Mouse (Mus musculus): ENCODE data around the gene Rbm5. TPM values are rescaled to one million over a fixed set of nuclear protein-coding genes. Genes with fewer than 3 reads are reported as not detected.

Rbm5 gene
- 36.6 TPM for polyA plus RNA-seq (2015; fragmentation: Illumina TruSeq; extraction: RNeasy Lipid Tissue Mini Kit (QIAGEN cat#74804); ENCODE audit: insufficient read depth, low read depth, low replicate concordance)

DNA sequence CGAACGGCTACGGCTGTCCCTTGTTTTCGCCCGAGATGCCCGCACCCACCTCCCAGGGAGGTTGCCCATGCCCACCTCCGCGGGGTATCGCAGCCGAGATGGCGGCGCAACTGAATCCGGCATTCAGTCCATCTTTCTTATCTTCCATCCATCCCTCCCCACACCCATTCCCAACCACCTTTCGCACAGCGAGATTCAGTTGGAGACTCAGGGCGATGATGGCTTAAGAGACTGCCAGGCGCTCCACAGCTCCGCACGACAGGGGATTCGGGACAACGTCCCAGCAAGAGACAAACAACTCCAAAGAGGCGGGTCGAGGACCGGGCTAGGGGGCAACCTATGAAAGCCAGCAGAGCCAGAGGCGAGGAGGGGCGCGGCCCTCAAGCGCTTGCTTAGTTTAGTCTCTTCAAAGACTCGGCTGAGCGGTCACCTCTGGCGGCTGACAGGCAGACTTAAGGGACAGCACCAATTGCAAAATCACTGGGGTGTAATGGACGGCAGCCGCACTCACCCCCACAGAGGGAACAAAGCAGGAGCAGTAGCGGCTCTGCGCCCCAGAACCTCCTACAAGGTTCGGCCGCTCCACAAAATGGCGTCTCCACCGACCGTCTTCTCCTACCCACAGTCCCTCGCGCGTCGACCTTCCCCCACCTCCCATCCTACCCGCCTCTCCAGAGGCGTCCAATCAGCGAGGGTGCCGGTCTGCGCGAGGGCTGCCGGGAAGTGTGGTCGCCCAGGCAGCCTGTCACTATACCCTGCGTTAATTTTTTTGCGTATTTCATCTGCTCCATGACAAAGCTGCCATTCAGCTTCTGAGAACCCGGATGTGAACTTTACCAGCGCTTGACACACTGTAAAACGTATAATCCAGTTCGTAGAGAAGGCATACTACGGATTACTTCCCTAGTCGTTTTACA lies at the start of gene Rbm5:
Gene Rbm5 (minus strand): TSS at position 623 of the 917 bp plus-strand sequence.

DNA sequence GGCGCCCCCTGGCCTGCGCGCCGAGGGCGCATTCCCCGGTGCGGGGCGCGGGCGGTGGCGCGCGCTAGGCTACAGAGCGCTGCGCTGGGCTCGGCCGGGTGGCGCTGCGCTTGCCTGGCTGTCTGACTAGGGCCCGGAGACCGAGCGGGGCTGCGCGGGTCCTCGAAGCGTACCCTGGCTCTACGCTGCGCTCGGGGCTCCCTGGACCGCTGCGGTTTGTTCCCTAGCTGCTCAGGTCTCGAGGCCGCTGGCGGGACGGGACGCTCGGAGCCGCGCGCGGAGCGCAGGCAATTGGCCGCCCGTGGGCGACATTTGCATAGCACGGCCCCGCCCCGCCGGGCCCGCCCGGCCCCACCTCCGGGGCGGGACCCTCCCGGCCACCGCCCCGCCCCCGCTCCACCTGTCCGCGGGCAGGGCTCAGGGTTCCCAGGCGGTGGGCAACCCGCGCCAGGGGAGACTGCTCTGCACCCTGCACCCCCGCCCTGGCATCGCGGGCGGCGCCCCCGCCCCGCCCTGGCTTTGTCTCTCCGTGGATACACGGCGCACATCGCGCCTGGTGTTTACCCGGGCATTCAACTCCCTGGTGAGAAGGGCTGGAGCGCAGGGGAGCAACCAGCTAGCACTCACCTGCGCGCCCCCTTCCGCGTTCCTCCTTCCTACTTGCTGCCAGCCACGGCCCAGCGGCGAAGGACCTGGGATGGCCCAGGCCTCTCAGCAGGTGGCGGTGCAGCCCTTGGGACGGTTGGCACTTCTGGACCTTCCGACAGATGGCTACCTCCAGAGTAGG lies 60.9 kb downstream of the Rbm5 start, which contains the start of gene Sema3f:
Gene Sema3f (minus strand): TSS at position 779 of the 787 bp plus-strand sequence.

Other genes starting within 250 kb of the Rbm5 start
- 6.5 TPM for gene Tmem115, start 237.1 kb downstream of the Rbm5 start, polyA plus RNA-seq (2015; fragmentation: Illumina TruSeq; extraction: RNeasy Lipid Tissue Mini Kit (QIAGEN cat#74804); ENCODE audit: insufficient read depth, low read depth, low replicate concordance)
- gene Cyb561d2, start 228.8 kb downstream of the Rbm5 start, polyA plus RNA-seq (2015; fragmentation: Illumina TruSeq; extraction: RNeasy Lipid Tissue Mini Kit (QIAGEN cat#74804); ENCODE audit: insufficient read depth, low read depth, low replicate concordance) = 2.8 TPM
- gene Nprl2, start 228.8 kb downstream of the Rbm5 start, polyA plus RNA-seq (2015; fragmentation: Illumina TruSeq; extraction: RNeasy Lipid Tissue Mini Kit (QIAGEN cat#74804); ENCODE audit: insufficient read depth, low read depth, low replicate concordance) = 5.4 TPM
- not detected for gene Zmynd10, start 223.7 kb downstream of the Rbm5 start, polyA plus RNA-seq (2015; fragmentation: Illumina TruSeq; extraction: RNeasy Lipid Tissue Mini Kit (QIAGEN cat#74804); ENCODE audit: insufficient read depth, low read depth, low replicate concordance)
- 10.7 TPM for gene Rassf1, start 219.4 kb downstream of the Rbm5 start, polyA plus RNA-seq (2015; fragmentation: Illumina TruSeq; extraction: RNeasy Lipid Tissue Mini Kit (QIAGEN cat#74804); ENCODE audit: insufficient read depth, low read depth, low replicate concordance)
- gene Tusc2, start 207.7 kb downstream of the Rbm5 start, polyA plus RNA-seq (2015; fragmentation: Illumina TruSeq; extraction: RNeasy Lipid Tissue Mini Kit (QIAGEN cat#74804); ENCODE audit: insufficient read depth, low read depth, low replicate concordance) = 11.3 TPM
- gene Hyal2, start 203.1 kb downstream of the Rbm5 start, polyA plus RNA-seq (2015; fragmentation: Illumina TruSeq; extraction: RNeasy Lipid Tissue Mini Kit (QIAGEN cat#74804); ENCODE audit: insufficient read depth, low read depth, low replicate concordance) = 12.1 TPM
- gene Hyal1, start 194.1 kb downstream of the Rbm5 start, polyA plus RNA-seq (2015; fragmentation: Illumina TruSeq; extraction: RNeasy Lipid Tissue Mini Kit (QIAGEN cat#74804); ENCODE audit: insufficient read depth, low read depth, low replicate concordance) = 1.7 TPM
- gene Naa80, start 192.1 kb downstream of the Rbm5 start, polyA plus RNA-seq (2015; fragmentation: Illumina TruSeq; extraction: RNeasy Lipid Tissue Mini Kit (QIAGEN cat#74804); ENCODE audit: insufficient read depth, low read depth, low replicate concordance) = 10.5 TPM
- 0.76 TPM for gene Hyal3, start 190.2 kb downstream of the Rbm5 start, polyA plus RNA-seq (2015; fragmentation: Illumina TruSeq; extraction: RNeasy Lipid Tissue Mini Kit (QIAGEN cat#74804); ENCODE audit: insufficient read depth, low read depth, low replicate concordance)
- 23.7 TPM for gene Ifrd2, start 183.4 kb downstream of the Rbm5 start, polyA plus RNA-seq (2015; fragmentation: Illumina TruSeq; extraction: RNeasy Lipid Tissue Mini Kit (QIAGEN cat#74804); ENCODE audit: insufficient read depth, low read depth, low replicate concordance)
- 2.8 TPM for gene Sema3b, start 161.8 kb downstream of the Rbm5 start, polyA plus RNA-seq (2015; fragmentation: Illumina TruSeq; extraction: RNeasy Lipid Tissue Mini Kit (QIAGEN cat#74804); ENCODE audit: insufficient read depth, low read depth, low replicate concordance)
- gene Gnai2, start 135.6 kb downstream of the Rbm5 start, polyA plus RNA-seq (2015; fragmentation: Illumina TruSeq; extraction: RNeasy Lipid Tissue Mini Kit (QIAGEN cat#74804); ENCODE audit: insufficient read depth, low read depth, low replicate concordance) = 76.6 TPM
- gene Slc38a3, start 101.5 kb downstream of the Rbm5 start, polyA plus RNA-seq (2015; fragmentation: Illumina TruSeq; extraction: RNeasy Lipid Tissue Mini Kit (QIAGEN cat#74804); ENCODE audit: insufficient read depth, low read depth, low replicate concordance) = 99.2 TPM
- not detected for gene Gnat1, start 91.3 kb downstream of the Rbm5 start, polyA plus RNA-seq (2015; fragmentation: Illumina TruSeq; extraction: RNeasy Lipid Tissue Mini Kit (QIAGEN cat#74804); ENCODE audit: insufficient read depth, low read depth, low replicate concordance)
- 19.9 TPM for gene Sema3f, start 60.5 kb downstream of the Rbm5 start, polyA plus RNA-seq (2015; fragmentation: Illumina TruSeq; extraction: RNeasy Lipid Tissue Mini Kit (QIAGEN cat#74804); ENCODE audit: insufficient read depth, low read depth, low replicate concordance)
- gene Rbm6, start 102.2 kb upstream of the Rbm5 start, polyA plus RNA-seq (2015; fragmentation: Illumina TruSeq; extraction: RNeasy Lipid Tissue Mini Kit (QIAGEN cat#74804); ENCODE audit: insufficient read depth, low read depth, low replicate concordance) = 27.2 TPM
- 9.7 TPM for gene Mon1a, start 117.2 kb upstream of the Rbm5 start, polyA plus RNA-seq (2015; fragmentation: Illumina TruSeq; extraction: RNeasy Lipid Tissue Mini Kit (QIAGEN cat#74804); ENCODE audit: insufficient read depth, low read depth, low replicate concordance)
- gene Mst1r, start 135.9 kb upstream of the Rbm5 start, polyA plus RNA-seq (2015; fragmentation: Illumina TruSeq; extraction: RNeasy Lipid Tissue Mini Kit (QIAGEN cat#74804); ENCODE audit: insufficient read depth, low read depth, low replicate concordance) = 3.4 TPM
- gene Actl11, start 157.5 kb upstream of the Rbm5 start, polyA plus RNA-seq (2015; fragmentation: Illumina TruSeq; extraction: RNeasy Lipid Tissue Mini Kit (QIAGEN cat#74804); ENCODE audit: insufficient read depth, low read depth, low replicate concordance) = not detected
- gene Camkv, start 164.7 kb upstream of the Rbm5 start, polyA plus RNA-seq (2015; fragmentation: Illumina TruSeq; extraction: RNeasy Lipid Tissue Mini Kit (QIAGEN cat#74804); ENCODE audit: insufficient read depth, low read depth, low replicate concordance) = not detected
- not detected for gene Traip, start 179.1 kb upstream of the Rbm5 start, polyA plus RNA-seq (2015; fragmentation: Illumina TruSeq; extraction: RNeasy Lipid Tissue Mini Kit (QIAGEN cat#74804); ENCODE audit: insufficient read depth, low read depth, low replicate concordance)
- 17.0 TPM for gene Uba7, start 204.5 kb upstream of the Rbm5 start, polyA plus RNA-seq (2015; fragmentation: Illumina TruSeq; extraction: RNeasy Lipid Tissue Mini Kit (QIAGEN cat#74804); ENCODE audit: insufficient read depth, low read depth, low replicate concordance)
- gene Gm20661, start 212.1 kb upstream of the Rbm5 start, polyA plus RNA-seq (2015; fragmentation: Illumina TruSeq; extraction: RNeasy Lipid Tissue Mini Kit (QIAGEN cat#74804); ENCODE audit: insufficient read depth, low read depth, low replicate concordance) = not detected
- 3.5 TPM for gene Inka1, start 214.9 kb upstream of the Rbm5 start, polyA plus RNA-seq (2015; fragmentation: Illumina TruSeq; extraction: RNeasy Lipid Tissue Mini Kit (QIAGEN cat#74804); ENCODE audit: insufficient read depth, low read depth, low replicate concordance)
- not detected for gene Cdhr4, start 221.5 kb upstream of the Rbm5 start, polyA plus RNA-seq (2015; fragmentation: Illumina TruSeq; extraction: RNeasy Lipid Tissue Mini Kit (QIAGEN cat#74804); ENCODE audit: insufficient read depth, low read depth, low replicate concordance)
- gene Gm20662, start 225.4 kb upstream of the Rbm5 start, polyA plus RNA-seq (2015; fragmentation: Illumina TruSeq; extraction: RNeasy Lipid Tissue Mini Kit (QIAGEN cat#74804); ENCODE audit: insufficient read depth, low read depth, low replicate concordance) = not detected
- gene Ip6k1, start 231.5 kb upstream of the Rbm5 start, polyA plus RNA-seq (2015; fragmentation: Illumina TruSeq; extraction: RNeasy Lipid Tissue Mini Kit (QIAGEN cat#74804); ENCODE audit: insufficient read depth, low read depth, low replicate concordance) = 29.1 TPM

All from pancreas, adult 10 weeks (tissue).